Mouse (Mus musculus): ENCODE measurements around the gene Lrrc8e. TPM values are rescaled to one million over a fixed set of nuclear protein-coding genes. Genes with fewer than 3 reads are reported as not detected.

The Lrrc8e gene
- polyA plus RNA-seq, 1 experiment from 2014 or later, result 0.13 TPM

Other genes with a start within 250 kb of the Lrrc8e start
- gene Cd209f, start 121.0 kb upstream of the Lrrc8e start, polyA plus RNA-seq (2015; fragmentation: Nextera tagmentation; extraction: Ambion mirVana), result 0.31 and 0.35 TPM in 2 replicates
- gene Cd209g, start 92.7 kb upstream of the Lrrc8e start, polyA plus RNA-seq (2015; fragmentation: Nextera tagmentation; extraction: Ambion mirVana), result not detected in 2 replicates
- 5.6 and 6.3 TPM in 2 replicates for gene Evi5l, start 60.3 kb upstream of the Lrrc8e start, polyA plus RNA-seq (2015; fragmentation: Nextera tagmentation; extraction: Ambion mirVana)
- 0.24 and 0.46 TPM in 2 replicates for gene Prr36, start 9.4 kb upstream of the Lrrc8e start, polyA plus RNA-seq (2015; fragmentation: Nextera tagmentation; extraction: Ambion mirVana)
- 10.6 and 11.2 TPM in 2 replicates for gene Map2k7, start 11.9 kb downstream of the Lrrc8e start, polyA plus RNA-seq (2015; fragmentation: Nextera tagmentation; extraction: Ambion mirVana)
- 0.19 and 0.23 TPM in 2 replicates for gene Gm49320, start 12.0 kb downstream of the Lrrc8e start, polyA plus RNA-seq (2015; fragmentation: Nextera tagmentation; extraction: Ambion mirVana)
- gene Tgfbr3l, start 21.4 kb downstream of the Lrrc8e start, polyA plus RNA-seq (2015; fragmentation: Nextera tagmentation; extraction: Ambion mirVana), result 0.61 and 0.66 TPM in 2 replicates
- gene Snapc2, start 26.3 kb downstream of the Lrrc8e start, polyA plus RNA-seq (2015; fragmentation: Nextera tagmentation; extraction: Ambion mirVana), result 19.7 and 20.3 TPM in 2 replicates
- gene Ctxn1, start 32.4 kb downstream of the Lrrc8e start, polyA plus RNA-seq (2015; fragmentation: Nextera tagmentation; extraction: Ambion mirVana), result 3.0 TPM in 2 replicates
- 38.1 and 44.1 TPM in 2 replicates for gene Timm44, start 49.1 kb downstream of the Lrrc8e start, polyA plus RNA-seq (2015; fragmentation: Nextera tagmentation; extraction: Ambion mirVana)
- gene Ccl25, start 98.4 kb downstream of the Lrrc8e start, polyA plus RNA-seq (2015; fragmentation: Nextera tagmentation; extraction: Ambion mirVana), result 8.9 and 9.2 TPM in 2 replicates
- gene Elavl1, start 98.6 kb downstream of the Lrrc8e start, polyA plus RNA-seq (2015; fragmentation: Nextera tagmentation; extraction: Ambion mirVana), result 144 and 179 TPM in 2 replicates

All from liver, embryonic 13.5 days (tissue).